ENCODE assay signal across 14 mouse cellular contexts in genomic region chr12:117721748-117722150, GRCm38 (mm10).
DNase-seq lines count a peak whose midpoint lies in the region; ATAC-seq and TF ChIP-seq lines count a peak whose summit lies in the region.
"Had no signal": no experiment of that assay in that cellular context is flagged by ENCODE, and none has a peak within 500 bp of the region (broad histone marks: within the 10 kb centered on the region; RNA-seq: fewer than 3 reads in every experiment).

No protein-coding gene starts in this region.

- 0 out of 2 replicates have a peak, but pooled peaks cover 20% of the 10 kb centered on the region for H3K36me3 ChIP-seq in heart, embryonic 14.5 days (ENCODE audit: control insufficient read depth, insufficient read depth, low read length)
- H3K36me3 ChIP-seq in embryonic facial prominence, embryonic 12.5 days, result 0 out of 2 replicates have a peak, but pooled peaks cover 4% of the 10 kb centered on the region
- H3K36me3 ChIP-seq in intestine, embryonic 16.5 days (ENCODE audit: control insufficient read depth, insufficient read depth, low read length), result no peaks in the 10 kb centered on the region
- peaks cover 6% of the 10 kb centered on the region; the same call in 1 of the 2 replicates for H3K36me3 ChIP-seq in midbrain, postnatal 0 days (ENCODE audit: insufficient read depth, low read length)
- H3K36me3 ChIP-seq: heart, embryonic 15.5 days; limb, embryonic 15.5 days had no signal

- TF ChIP-seq CTCF in midbrain, postnatal 0 days (IDR thresholded peaks at IDR 0.05), result no peak

- 0 out of 4 replicates have a peak overlapping the region, but pooled peaks of 1 of the 2 experiments have one; percentile 33 for H3K27ac ChIP-seq in heart, embryonic 14.5 days (replicated peaks in 1 of 2; ENCODE audit: control insufficient read depth in 1 of 2, insufficient read depth in 1 of 2, low read depth in 2 of 2, low read length in 2 of 2)
- H3K27ac ChIP-seq in embryonic facial prominence, embryonic 12.5 days, result 0 out of 2 replicates have a peak overlapping the region, but pooled peaks have one; percentile 36
- peak overlapping the region; percentile 28; the same call in 1 of the 2 replicates for H3K27ac ChIP-seq in intestine, embryonic 16.5 days (ENCODE audit: low read length)
- H3K27ac ChIP-seq in midbrain, postnatal 0 days (ENCODE audit: low read depth, low read length), result 0 out of 2 replicates have a peak overlapping the region, but pooled peaks have one; percentile 12
- H3K27ac ChIP-seq: kidney, postnatal 0 days; limb, embryonic 15.5 days had no signal

- H3K9ac ChIP-seq in heart, embryonic 14.5 days (ENCODE audit: low read length), result no peak overlapping the region
- no peak overlapping the region for H3K9ac ChIP-seq in embryonic facial prominence, embryonic 12.5 days
- no peak overlapping the region for H3K9ac ChIP-seq in intestine, embryonic 16.5 days (ENCODE audit: low read depth, low read length)
- H3K9ac ChIP-seq in midbrain, postnatal 0 days (replicated peaks; ENCODE audit: low read length, poor library complexity, severe bottlenecking), result no peak overlapping the region
- H3K9ac ChIP-seq: heart, embryonic 15.5 days; limb, embryonic 15.5 days had no signal

- H3K9me3 ChIP-seq in heart, embryonic 14.5 days (ENCODE audit: control insufficient read depth, low read length), result no peaks in the 10 kb centered on the region
- no peaks in the 10 kb centered on the region for H3K9me3 ChIP-seq in embryonic facial prominence, embryonic 12.5 days
- no peaks in the 10 kb centered on the region for H3K9me3 ChIP-seq in intestine, embryonic 16.5 days (ENCODE audit: control insufficient read depth, low read length)
- no peaks in the 10 kb centered on the region for H3K9me3 ChIP-seq in midbrain, postnatal 0 days (ENCODE audit: low read length)
- H3K9me3 ChIP-seq: heart, embryonic 15.5 days; limb, embryonic 15.5 days had no signal

- H3K4me3 ChIP-seq in heart, embryonic 14.5 days (ENCODE audit: control insufficient read depth in 1 of 2, insufficient read depth in 1 of 2, low read depth in 1 of 2, low read length in 2 of 2), result no peak overlapping the region
- H3K4me3 ChIP-seq in embryonic facial prominence, embryonic 12.5 days, result no peak overlapping the region
- H3K4me3 ChIP-seq in intestine, embryonic 16.5 days (ENCODE audit: low read length), result no peak overlapping the region
- no peak overlapping the region for H3K4me3 ChIP-seq in midbrain, postnatal 0 days (ENCODE audit: low read depth, low read length)
- H3K4me3 ChIP-seq: heart, embryonic 15.5 days; limb, embryonic 15.5 days had no signal

- H3K4me1 ChIP-seq in heart, embryonic 14.5 days (ENCODE audit: control insufficient read depth in 2 of 2, insufficient read depth in 2 of 2, low read length in 2 of 2), result peaks cover 6 to 11% of the 10 kb centered on the region in 2 experiments
- peaks cover 7% of the 10 kb centered on the region for H3K4me1 ChIP-seq in embryonic facial prominence, embryonic 12.5 days
- peaks cover 3% of the 10 kb centered on the region; the same call in 1 of the 2 replicates for H3K4me1 ChIP-seq in intestine, embryonic 16.5 days (ENCODE audit: control insufficient read depth, insufficient read depth, low read length)
- peaks cover 7% of the 10 kb centered on the region; the same call in 1 of the 2 replicates for H3K4me1 ChIP-seq in midbrain, postnatal 0 days (ENCODE audit: insufficient read depth, low read length)
- H3K4me1 ChIP-seq: limb, embryonic 15.5 days had no signal

- no peaks in the 10 kb centered on the region for H3K27me3 ChIP-seq in heart, embryonic 14.5 days (ENCODE audit: control insufficient read depth, insufficient read depth, low read length)
- no peaks in the 10 kb centered on the region for H3K27me3 ChIP-seq in embryonic facial prominence, embryonic 12.5 days
- H3K27me3 ChIP-seq in intestine, embryonic 16.5 days (replicated peaks; ENCODE audit: control insufficient read depth, insufficient read depth, low read length), result no peaks in the 10 kb centered on the region
- H3K27me3 ChIP-seq in midbrain, postnatal 0 days (ENCODE audit: insufficient read depth, low read length), result no peaks in the 10 kb centered on the region
- H3K27me3 ChIP-seq: heart, embryonic 15.5 days; limb, embryonic 15.5 days had no signal

- peak; percentile 39; the same call in 1 of the 2 replicates for ATAC-seq in heart, embryonic 14.5 days (ENCODE audit: insufficient number of reproducible peaks, insufficient read depth, low FRiP score, low read depth)
- ATAC-seq in embryonic facial prominence, embryonic 12.5 days (ENCODE audit: insufficient number of reproducible peaks, insufficient read depth, low FRiP score, low TSS enrichment), result no peak
- peak; percentile 94 for ATAC-seq in intestine, embryonic 16.5 days
- peak; percentile 52; the same call in 1 of the 2 replicates for ATAC-seq in midbrain, postnatal 0 days (ENCODE audit: low FRiP score)

- no peak overlapping the region for H3K4me2 ChIP-seq in heart, embryonic 14.5 days (ENCODE audit: low read length)
- H3K4me2 ChIP-seq in embryonic facial prominence, embryonic 12.5 days (replicated peaks), result no peak overlapping the region
- no peak overlapping the region for H3K4me2 ChIP-seq in intestine, embryonic 16.5 days (ENCODE audit: low read depth, low read length)
- H3K4me2 ChIP-seq in midbrain, postnatal 0 days (ENCODE audit: low read depth, low read length, poor library complexity, severe bottlenecking), result no peak overlapping the region
- H3K4me2 ChIP-seq: heart, embryonic 15.5 days; limb, embryonic 15.5 days had no signal

- 35% methylated on average over 6 of the region's 6 CpGs for WGBS in heart, embryonic 14.5 days
- 61% methylated on average over 6 of the region's 6 CpGs for WGBS in embryonic facial prominence, embryonic 12.5 days
- 24% methylated on average over 6 of the region's 6 CpGs for WGBS in intestine, embryonic 16.5 days
- 13% methylated on average over 6 of the region's 6 CpGs for WGBS in midbrain, postnatal 0 days

- intact Hi-C loops in heart, postnatal 36 days (cut with DNase I), result loop anchor here (5.0 kb wide), 1 partner anchor 36 kb away; no protein-coding TSS in a partner anchor

- DNase-seq in heart, postnatal 36 days, result no peak
- no peak for DNase-seq in midbrain, postnatal 0 days (ENCODE audit: low spot score)
- no peak for DNase-seq in adrenal gland, postnatal 25 days
- DNase-seq in right cerebral cortex, postnatal 14 days, result no peak
- no peak for DNase-seq in cerebellum, postnatal 14 days
- DNase-seq: adrenal gland, postnatal 10 days; B cell, adult 2 months; cerebellum, adult 11 months had no signal
